Mouse (Mus musculus) limb, embryonic 14.5 days (tissue): ENCODE measurements around the gene Myod1. TPM values are rescaled to one million over a fixed set of nuclear protein-coding genes. Genes with fewer than 3 reads are reported as not detected.

Experiments used
- ATAC-seq: fragments of 200-750 bp; cut with Nextera tagmentation; 2 replicates; pipeline ENCODE4 v1.8.0; 2017; ENCODE audit warnings: low read depth, moderate number of reproducible peaks, moderate TSS enrichment; ENCODE audit not compliant: low FRiP score
- DNase-seq: peaks from one replicate; pipeline ENCODE4 v3.0.0-alpha.2; 2015; ENCODE audit warnings: low spot score
- H3K27ac ChIP-seq: fragments of 300-500 bp; sonication (generic); replicated peaks from 2 replicates; pipeline ENCODE4 v1.5.1; 2014; ENCODE audit warnings: low read depth, mild to moderate bottlenecking, low read length, moderate library complexity, mixed read lengths
- H3K27me3 ChIP-seq: fragments of 300-500 bp; sonication (generic); 2 replicates; pipeline ENCODE4 v1.6.1; 2014; ENCODE audit warnings: low read length, mixed read lengths; ENCODE audit not compliant: control insufficient read depth, insufficient read depth
- H3K36me3 ChIP-seq: fragments of 300-500 bp; sonication (generic); 2 replicates; pipeline ENCODE4 v1.6.1; 2014; ENCODE audit warnings: mild to moderate bottlenecking, low read length, moderate library complexity, mixed read lengths; ENCODE audit not compliant: control insufficient read depth, insufficient read depth
- H3K4me1 ChIP-seq: fragments of 300-500 bp; sonication (generic); 2 replicates; pipeline ENCODE4 v1.6.1; 2014; ENCODE audit warnings: antibody characterized with exemption, low read length, mixed read lengths; ENCODE audit not compliant: control insufficient read depth, insufficient read depth
- H3K4me2 ChIP-seq: fragments of 300-500 bp; sonication (generic); replicated peaks from 2 replicates; pipeline ENCODE4 v1.6.1; 2014; ENCODE audit warnings: low read depth, mild to moderate bottlenecking, low read length, moderate library complexity; ENCODE audit not compliant: severe bottlenecking
- H3K4me3 ChIP-seq: fragments of 300-500 bp; sonication (generic); replicated peaks from 2 replicates; pipeline ENCODE4 v1.5.1; 2014; ENCODE audit warnings: low read length
- H3K9ac ChIP-seq: fragments of 300-500 bp; sonication (generic); 2 replicates; pipeline ENCODE4 v1.6.1; 2014; ENCODE audit warnings: mild to moderate bottlenecking, low read depth, low read length, moderate library complexity; ENCODE audit not compliant: severe bottlenecking
- H3K9me3 ChIP-seq: fragments of 300-500 bp; sonication (generic); 2 replicates; pipeline ENCODE4 v1.6.1; 2016; ENCODE audit warnings: low read length; ENCODE audit not compliant: control insufficient read depth
- POLR2A ChIP-seq: fragments of 200-500 bp; IDR thresholded peaks from 2 replicates; pipeline ENCODE4 v1.8.0; 2012; ENCODE audit warnings: inconsistent platforms, mild to moderate bottlenecking, moderate library complexity, borderline replicate concordance; ENCODE audit not compliant: insufficient read depth, insufficient read length; ENCODE audit errors: extremely low read depth
- WGBS: fragments of 180-500 bp; shearing (Covaris S2); extraction: QIAGEN DNeasy Blood & Tissue Kit; methylation state at CpG from one replicate; pipeline ENCODE4 v1.1.7; 2014; 5-methylcytosine and 5-hydroxymethylcytosine counted together
- polyA plus RNA-seq, 2 experiments: library from polyadenylated mRNA; depleted of rRNA in 1 of 2; stranded (reverse) in 1 of 2; unstranded in 1 of 2; fragments of >200 nt; fragmentation: Nextera tagmentation in 1 of 2; extraction: Ambion mirVana in 1 of 2; gene quantifications; 2 replicates each; pipeline versions ENCODE4 v1.2.1 to v1.2.3; 2012 to 2014

Gene Myod1
- polyA plus RNA-seq, 2 experiments: 48.0 to 80.4 TPM

GRCm38 (mm10) chr7:46415818-46416425 lies 39.6 kb downstream of the Myod1 start:
- no peak for TF ChIP-seq POLR2A
- Histone ChIP-seq H3K36me3 (no peaks in the 10 kb centered on the region), H3K4me2 (no peak overlapping the region), H3K27ac (no peak overlapping the region), H3K9ac (no peak overlapping the region), H3K27me3 (no peaks in the 10 kb centered on the region), H3K4me1 (no peaks in the 10 kb centered on the region), H3K9me3 (no peaks in the 10 kb centered on the region), H3K4me3 (no peak overlapping the region)
- DNase-seq (no peak), ATAC-seq (no peak)
- 69% methylated on average over 14 of the region's 14 CpGs for WGBS

GRCm38 (mm10) chr7:46417467-46417866 lies 41.2 kb downstream of the Myod1 start:
- H3K9me3 ChIP-seq: no peaks in the 10 kb centered on the region
- TF ChIP-seq POLR2A: no peak
- no peak overlapping the region for H3K27ac ChIP-seq
- ATAC-seq (no peak), DNase-seq (no peak)
- H3K9ac ChIP-seq: no peak overlapping the region
- no peaks in the 10 kb centered on the region for H3K36me3 ChIP-seq
- H3K4me2 ChIP-seq: no peak overlapping the region
- H3K4me1 ChIP-seq: no peaks in the 10 kb centered on the region
- H3K4me3 ChIP-seq: no peak overlapping the region
- no peaks in the 10 kb centered on the region for H3K27me3 ChIP-seq
- WGBS: 76% methylated on average over 7 of the region's 7 CpGs

DNA sequence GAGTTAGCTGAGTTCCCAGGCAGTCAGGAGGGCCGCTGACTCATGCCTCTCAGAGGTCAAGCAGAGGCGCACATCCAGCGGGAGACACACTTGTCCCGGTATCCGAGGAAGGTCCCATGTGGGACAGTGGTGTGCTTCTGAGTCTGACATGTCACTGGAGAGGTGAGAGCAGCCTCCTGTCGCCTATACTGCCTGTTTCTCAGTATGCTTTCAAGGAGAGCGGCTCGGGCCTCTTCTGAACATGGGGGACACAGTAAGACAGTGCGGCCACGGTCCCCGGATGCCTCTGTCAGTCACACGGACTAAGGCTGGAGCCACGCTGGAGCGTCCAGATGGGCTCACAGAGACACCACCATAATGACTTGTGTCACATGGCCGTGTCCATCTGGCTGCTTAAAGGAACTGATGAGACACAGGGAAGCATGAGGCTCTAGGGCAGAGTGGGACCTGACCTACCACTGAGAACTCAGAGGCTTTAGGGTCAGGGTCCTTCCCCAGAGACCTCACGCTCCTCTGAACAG lies 41.9 kb downstream of the Myod1 start:
- TF ChIP-seq POLR2A: no peak
- DNase-seq (no peak), ATAC-seq (no peak)
- Histone ChIP-seq H3K4me3 (no peak overlapping the region), H3K27me3 (no peaks in the 10 kb centered on the region), H3K27ac (no peak overlapping the region), H3K4me2 (no peak overlapping the region), H3K4me1 (no peaks in the 10 kb centered on the region), H3K36me3 (no peaks in the 10 kb centered on the region), H3K9ac (no peak overlapping the region), H3K9me3 (no peaks in the 10 kb centered on the region)
- WGBS: 83% methylated on average over 16 of the region's 16 CpGs

DNA sequence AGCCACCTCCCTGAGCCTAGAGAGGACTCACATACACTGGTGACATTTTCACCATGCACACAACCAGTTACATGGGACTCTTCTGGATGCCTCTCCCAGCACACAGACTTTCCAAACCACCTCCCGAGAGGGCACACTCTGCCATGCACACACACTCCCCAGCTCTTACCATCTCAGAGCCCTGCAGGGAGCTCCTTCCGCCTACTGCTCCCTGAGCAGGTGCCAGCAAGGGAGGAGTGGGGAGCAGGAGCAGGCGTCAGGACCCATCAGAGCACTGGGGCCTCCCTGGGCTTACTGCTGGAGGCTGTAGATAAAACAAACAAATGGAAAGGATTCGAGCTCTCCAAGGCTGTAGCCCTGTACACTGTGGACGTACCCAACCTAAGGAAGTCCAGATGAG lies 45.3 kb downstream of the Myod1 start:
- Histone ChIP-seq H3K9ac (no peak overlapping the region), H3K4me2 (no peak overlapping the region), H3K36me3 (no peaks in the 10 kb centered on the region), H3K27ac (no peak overlapping the region), H3K4me3 (no peak overlapping the region), H3K27me3 (no peaks in the 10 kb centered on the region), H3K4me1 (no peaks in the 10 kb centered on the region), H3K9me3 (no peaks in the 10 kb centered on the region)
- WGBS: 47% methylated on average over 5 of the region's 5 CpGs
- TF ChIP-seq POLR2A: no peak
- DNase-seq (no peak), ATAC-seq (no peak)

- no peak for ATAC-seq
- Histone ChIP-seq H3K27me3 (no peaks in the 10 kb centered on the region), H3K27ac (no peak overlapping the region), H3K9ac (no peak overlapping the region), H3K4me2 (no peak overlapping the region), H3K36me3 (no peaks in the 10 kb centered on the region), H3K4me3 (no peak overlapping the region), H3K4me1 (no peaks in the 10 kb centered on the region), H3K9me3 (no peaks in the 10 kb centered on the region)
- DNase-seq: no peak
- no peak for TF ChIP-seq POLR2A
- 68% methylated on average over 8 of the region's 8 CpGs for WGBS
These were observed 45.9 kb downstream of the Myod1 start for GRCm38 (mm10) chr7:46422052-46422763.
